ENCODE assay signal across 27 mouse cellular contexts in the genomic region with DNA sequence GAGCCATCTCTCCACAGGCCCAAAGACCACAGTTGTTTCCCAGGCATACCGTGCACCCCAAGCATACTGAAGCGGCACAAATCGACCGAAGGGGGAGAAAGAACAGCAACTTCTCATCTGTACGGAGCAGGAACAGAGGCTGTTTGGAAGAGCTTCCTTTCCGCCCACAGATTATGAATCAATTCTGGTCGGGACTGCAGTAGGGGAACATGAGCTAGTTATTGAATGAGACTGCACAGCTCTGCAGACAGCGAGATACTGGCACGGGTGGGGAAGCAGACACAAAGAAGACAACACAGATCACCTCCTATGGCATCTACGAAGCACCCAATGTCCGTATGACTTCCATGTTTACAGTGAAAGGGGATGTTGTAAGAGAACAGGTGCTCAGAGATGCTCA. TPM values are rescaled to one million over a fixed set of nuclear protein-coding genes. Genes with fewer than 3 reads are reported as not detected.
A peak's percentile ranks its signal among the peaks of the same experiment; 100 is the strongest.
DNase-seq lines count a peak whose midpoint lies in the region; TF ChIP-seq lines count a peak whose summit lies in the region.
"Had no signal": no experiment of that assay in that cellular context is flagged by ENCODE, and none has a peak within 500 bp of the region (broad histone marks: within the 10 kb centered on the region; RNA-seq: fewer than 3 reads in every experiment).

No protein-coding gene starts in this region.

- H3K27me3 ChIP-seq in cerebellum, adult 2 months (ENCODE audit: control insufficient read depth, insufficient read depth, low read length): no peaks in the 10 kb centered on the region
- H3K27me3 ChIP-seq: embryonic facial prominence, embryonic 15.5 days; liver, embryonic 13.5 days; midbrain, embryonic 15.5 days; neural tube, embryonic 15.5 days had no signal

- DNase-seq in cerebellum, adult 2 months: no peak
- no peak for DNase-seq in cerebellum, adult 18-20 months
- DNase-seq in gastrocnemius, adult 2 months: no peak
- DNase-seq in gastrocnemius, postnatal 14 days: no peak
- DNase-seq in right cerebral cortex, adult 18-20 months: peak; percentile 78
- DNase-seq in right cerebral cortex, postnatal 4 days: no peak
- no peak for DNase-seq in urinary bladder, postnatal 10 days (ENCODE audit: low spot score)
- no peak for DNase-seq in left cerebral cortex, postnatal 10 days (ENCODE audit: extremely low spot score in 1 of 2, low spot score in 2 of 2)
- DNase-seq: adrenal gland, postnatal 10 days; cerebellum, adult 11-12 months; cerebellum, postnatal 14 days; gastrocnemius, postnatal 10 days; kidney, adult 8-10 months; kidney, postnatal 4 days; liver, embryonic 13.5 days; lung, adult 18-20 months; thymus, adult 18-20 months; thymus, postnatal 25 days had no signal

- peak overlapping the region; percentile 8 for H3K4me3 ChIP-seq in cerebellum, adult 2 months (replicated peaks; ENCODE audit: insufficient read depth, low read depth, low read length)
- no peak overlapping the region for H3K4me3 ChIP-seq in gastrocnemius, adult 2 months
- H3K4me3 ChIP-seq: embryonic facial prominence, embryonic 10.5 days; embryonic facial prominence, embryonic 15.5 days; limb, embryonic 10.5 days; limb, embryonic 15.5 days; liver, embryonic 13.5 days; midbrain, embryonic 15.5 days; neural tube, embryonic 15.5 days had no signal

- WGBS in cerebellum, adult 2 months: 36% methylated on average over 11 of the region's 11 CpGs

- H3K27ac ChIP-seq in cerebellum, adult 2 months (ENCODE audit: insufficient read depth, low read length): 0 out of 2 replicates have a peak overlapping the region, but pooled peaks have one; percentile 9
- H3K27ac ChIP-seq in gastrocnemius, adult 2 months: peak overlapping the region; percentile 32; the same call in 1 of the 2 replicates
- H3K27ac ChIP-seq: embryonic facial prominence, embryonic 10.5 days; embryonic facial prominence, embryonic 15.5 days; kidney, postnatal 0 days; limb, embryonic 10.5 days; limb, embryonic 15.5 days; liver, embryonic 13.5 days; macrophage; midbrain, embryonic 15.5 days; neural tube, embryonic 15.5 days; stomach, postnatal 0 days had no signal

- intact Hi-C loops in gastrocnemius, adult 2 months (cut with DNase I): no loop called here
- intact Hi-C loops in gastrocnemius, postnatal 14 days (cut with DNase I; ENCODE audit: low total_unique reads): no loop called here
- intact Hi-C loops in left cerebral cortex, postnatal 10 days (cut with DNase I): no loop called here

- TF ChIP-seq CTCF in cerebellum, adult 2 months (IDR thresholded peaks at IDR 0.05; ENCODE audit: borderline replicate concordance, insufficient read depth, low read depth, low read length): no peak
- no peak for TF ChIP-seq CTCF in gastrocnemius, adult 2 months (IDR thresholded peaks at IDR 0.05)

- no peak for TF ChIP-seq POLR2A in cerebellum, adult 2 months (IDR thresholded peaks at IDR 0.05; ENCODE audit: borderline replicate concordance, insufficient read depth, low read length)

- H3K4me1 ChIP-seq in cerebellum, adult 2 months (ENCODE audit: control insufficient read depth, insufficient read depth, low read length): peaks cover 93% of the 10 kb centered on the region

RNA-seq across cellular contexts. Expression of gene Coro2b, which starts 8.3 kb away (rescaled TPM):
- 210 and 244 TPM in 2 replicates for polyA plus RNA-seq in cerebellum, adult 2 months (2012; rRNA removed)
- total RNA-seq in gastrocnemius, adult 2 months (2021): 1 to 10 TPM; 6.7 to 8.7 TPM
- 10 to 100 TPM in 1 of 2 experiments, 1 to 10 TPM in 1; 8.2 to 11.4 TPM for total RNA-seq in gastrocnemius, postnatal 14 days (2021)
- 100 to 1,000 TPM; 107 to 113 TPM for total RNA-seq in left cerebral cortex, postnatal 10 days (2021)

Comparison
In these comparisons a context has a peak if more than half of its experiments do, and no peak if none do; other contexts are left out.
1. RNA of gene Coro2b, which starts 8.3 kb away (total RNA-seq): 107 to 113 TPM in left cerebral cortex, postnatal 10 days; 8.2 to 11.4 TPM in gastrocnemius, postnatal 14 days and 6.7 to 8.7 TPM in gastrocnemius, adult 2 months; every median in the first group is over 4 times any median in the second.